Mouse (Mus musculus) hindbrain, embryonic 15.5 days (tissue): ENCODE results near the gene Hoxb7. TPM values are rescaled to one million over a fixed set of nuclear protein-coding genes. Genes with fewer than 3 reads are reported as not detected.

Source experiments
- microRNA counts: library from miRNA; unstranded; fragments of <30 nt; microRNA quantifications from one replicate; lab custom pipeline; 2016
- microRNA-seq: library from miRNA; unstranded; fragments of <30 nt; microRNA quantifications from one replicate; pipeline ENCODE4, GENCODE M21; 2016
- polyA plus RNA-seq: library from polyadenylated mRNA; unstranded; fragments of >200 nt; fragmentation: Nextera tagmentation; extraction: Ambion mirVana; gene quantifications from 2 replicates; pipeline ENCODE4 v1.2.1, GENCODE M21; 2015

Gene Hoxb7
- polyA plus RNA-seq, 1 experiment from 2014 or later = 33.6 TPM

MicroRNA genes within 50 kb of the gene (microRNA counts, 519-probe panel; counts per million panel counts)
- microRNA mmu-miR-10a (lab: Ali Mortazavi, UCI) (4,252 counts per million, percentile 87 among the panel's probes with 10 or more counts), microRNA mmu-miR-196a (lab: Ali Mortazavi, UCI) (not detected)

Small RNA genes within 50 kb of the gene (microRNA-seq; reads per million reads assigned to microRNA genes)
- gene Mir10a (86,323 reads per million, percentile 100 among the genes with 10 or more reads in this experiment), gene Mir196a-1 (not detected)

Other genes starting within 250 kb of the Hoxb7 start
- 40.0 and 40.1 TPM in 2 replicates for gene Ube2z, start 221.2 kb upstream of the Hoxb7 start, polyA plus RNA-seq
- 772 and 777 TPM in 2 replicates for gene Atp5g1, start 211.0 kb upstream of the Hoxb7 start, polyA plus RNA-seq
- gene Calcoco2, start 174.7 kb upstream of the Hoxb7 start, polyA plus RNA-seq = 0.09 and 0.10 TPM in 2 replicates
- 0.29 and 0.43 TPM in 2 replicates for gene Ttll6, start 152.8 kb upstream of the Hoxb7 start, polyA plus RNA-seq
- not detected in 2 replicates for gene Hoxb13, start 92.3 kb upstream of the Hoxb7 start, polyA plus RNA-seq
- 2.1 and 15.7 TPM in 2 replicates for gene Hoxb9, start 15.2 kb upstream of the Hoxb7 start, polyA plus RNA-seq
- gene Hoxb8, start 4.7 kb upstream of the Hoxb7 start, polyA plus RNA-seq = 18.2 and 26.1 TPM in 2 replicates
- gene Hoxb6, start 5.9 kb downstream of the Hoxb7 start, polyA plus RNA-seq = 52.1 and 66.7 TPM in 2 replicates
- 115 and 140 TPM in 2 replicates for gene Hoxb5, start 16.7 kb downstream of the Hoxb7 start, polyA plus RNA-seq
- 3.5 and 3.8 TPM in 2 replicates for gene Hoxb4, start 31.6 kb downstream of the Hoxb7 start, polyA plus RNA-seq
- 12.8 and 13.2 TPM in 2 replicates for gene Hoxb3, start 36.7 kb downstream of the Hoxb7 start, polyA plus RNA-seq
- 26.8 and 32.9 TPM in 2 replicates for gene Hoxb2, start 63.9 kb downstream of the Hoxb7 start, polyA plus RNA-seq
- 0.30 and 0.52 TPM in 2 replicates for gene Hoxb1, start 79.1 kb downstream of the Hoxb7 start, polyA plus RNA-seq
- 6.1 and 6.5 TPM in 2 replicates for gene Skap1, start 178.0 kb downstream of the Hoxb7 start, polyA plus RNA-seq